Mouse (Mus musculus): ENCODE data around the gene A930033H14Rik. TPM values are rescaled to one million over a fixed set of nuclear protein-coding genes. Genes with fewer than 3 reads are reported as not detected.

The A930033H14Rik gene
- total RNA-seq (2023): 0.44 TPM

GRCm38 (mm10) chr10:69212542-69213440 is at the start of gene A930033H14Rik:
Gene A930033H14Rik, minus strand, starts transcription at chr10:69213098.

Other genes starting within 250 kb of the A930033H14Rik start
- gene Rhobtb1, start 61.7 kb downstream of the A930033H14Rik start, total RNA-seq (2023): 0.70 TPM
- gene Cdk1, start 139.8 kb upstream of the A930033H14Rik start, total RNA-seq (2023): 4.0 TPM
- not detected for gene Ank3, start 185.7 kb upstream of the A930033H14Rik start, total RNA-seq (2023)